Mouse (Mus musculus) left cerebral cortex, adult 2 months (tissue): Measurements from ENCODE around the gene Rad51c. TPM values are rescaled to one million over a fixed set of nuclear protein-coding genes. Genes with fewer than 3 reads are reported as not detected.

Source experiments
- DNase-seq, 2 experiments: peaks; one replicate each; pipeline ENCODE4 v3.0.0; 2021 to 2022; ENCODE audit warnings: low spot score in 2 of 2, mixed read lengths in 1 of 2; ENCODE audit errors: extremely low spot score in 1 of 2
- H3K27ac ChIP-seq: fragments of 200-600 bp; 2 replicates; pipeline ENCODE4 v1.8.1; 2022
- H3K4me3 ChIP-seq: fragments of 200-600 bp; 2 replicates; pipeline ENCODE4 v1.8.1; 2022
- CTCF ChIP-seq: fragments of 200-600 bp; IDR thresholded peaks from 2 replicates; pipeline ENCODE4 v1.8.1; 2022; ENCODE audit warnings: antibody characterized with exemption, mild to moderate bottlenecking, moderate library complexity
- intact Hi-C: fragments of 180-260 bp; cut with DNase I; formaldehyde crosslinking; loops from one replicate; pipeline ENCODE4 v1.15.1; 2025
- total RNA-seq, 2 experiments: library from RNA; stranded (reverse); gene quantifications; 2 replicates each; pipeline ENCODE4 v1.2.3; 2021

Gene Rad51c
- total RNA-seq, 2 experiments from 2014 or later = 3.1 to 4.4 TPM

DNA sequence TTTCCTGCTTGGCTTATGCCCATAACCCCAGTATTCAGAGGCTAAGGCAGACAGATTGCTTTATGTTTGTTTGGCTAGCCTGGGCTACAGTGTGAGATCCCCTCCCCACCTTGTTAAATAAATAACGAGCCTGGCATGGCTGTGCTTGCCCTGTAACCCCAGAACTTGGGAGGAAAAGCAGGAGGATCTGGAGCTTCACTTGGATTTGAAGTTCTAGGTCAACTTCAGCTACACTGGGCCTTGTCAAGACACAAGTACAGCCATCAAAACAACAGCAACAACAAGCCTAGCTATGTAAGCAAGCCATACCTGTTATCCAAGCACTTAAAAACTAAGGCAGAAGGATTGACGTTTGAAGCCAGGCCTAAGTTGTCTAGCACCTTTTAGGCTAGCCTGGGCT lies 25.6 kb upstream of the Rad51c start:
- Histone ChIP-seq H3K27ac (no peak overlapping the region), H3K4me3 (no peak overlapping the region)
- no peak for DNase-seq
- TF ChIP-seq CTCF = no peak
- intact Hi-C loops = no loop called here

DNA sequence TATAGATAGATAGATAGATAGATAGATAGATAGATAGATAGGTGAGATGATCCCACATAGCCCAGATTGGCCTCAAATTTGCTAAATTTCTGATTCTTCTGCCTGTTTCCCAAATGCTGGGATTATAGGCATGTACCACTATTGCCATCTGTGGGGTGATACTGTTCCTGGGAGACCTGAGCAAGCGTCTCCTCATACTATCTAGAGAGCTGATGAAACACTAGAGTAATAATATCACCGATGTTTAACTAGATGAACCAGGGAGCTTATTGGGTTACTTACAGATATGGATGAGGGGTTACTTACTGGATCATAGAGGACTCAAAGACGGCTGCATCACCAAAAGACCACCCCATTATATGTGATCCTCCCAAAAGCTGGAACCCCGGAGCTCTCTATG lies 24.6 kb upstream of the Rad51c start:
- no peak overlapping the region for H3K27ac ChIP-seq
- intact Hi-C loops = no loop called here
- no peak for DNase-seq
- no peak for TF ChIP-seq CTCF
- H3K4me3 ChIP-seq = no peak overlapping the region

DNA sequence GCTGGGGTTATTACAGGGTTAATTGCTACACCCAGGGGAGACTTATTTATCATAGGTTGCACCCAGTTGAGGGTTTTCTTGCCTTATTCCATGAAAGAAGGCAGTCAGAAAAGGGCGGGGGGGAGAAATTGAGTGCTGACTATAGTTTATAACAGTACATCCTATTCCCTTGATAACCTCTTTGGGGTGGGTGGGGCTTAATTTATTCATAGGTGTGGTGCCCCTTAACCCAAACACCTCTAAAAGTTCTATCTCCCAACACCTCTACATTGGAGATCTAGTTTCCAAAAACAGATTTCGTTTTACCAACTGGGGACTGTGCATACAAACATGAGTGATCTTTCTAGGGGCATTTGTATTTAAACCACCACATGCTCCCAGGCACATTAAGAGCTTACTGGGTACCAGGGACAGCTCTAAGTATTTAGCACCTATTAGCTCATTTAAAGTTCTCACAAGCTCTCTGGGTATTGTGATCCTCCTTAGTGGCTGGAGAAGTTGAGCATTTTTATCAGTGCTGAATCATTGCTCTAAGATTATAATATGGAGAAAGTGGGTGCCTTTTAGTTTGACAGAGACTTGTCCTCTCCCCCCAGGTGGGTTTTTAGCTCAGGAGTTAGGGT lies 23.4 kb upstream of the Rad51c start:
- DNase-seq = no peak
- TF ChIP-seq CTCF = no peak
- intact Hi-C loops = no loop called here
- no peak overlapping the region for H3K4me3 ChIP-seq
- no peak overlapping the region for H3K27ac ChIP-seq

DNA sequence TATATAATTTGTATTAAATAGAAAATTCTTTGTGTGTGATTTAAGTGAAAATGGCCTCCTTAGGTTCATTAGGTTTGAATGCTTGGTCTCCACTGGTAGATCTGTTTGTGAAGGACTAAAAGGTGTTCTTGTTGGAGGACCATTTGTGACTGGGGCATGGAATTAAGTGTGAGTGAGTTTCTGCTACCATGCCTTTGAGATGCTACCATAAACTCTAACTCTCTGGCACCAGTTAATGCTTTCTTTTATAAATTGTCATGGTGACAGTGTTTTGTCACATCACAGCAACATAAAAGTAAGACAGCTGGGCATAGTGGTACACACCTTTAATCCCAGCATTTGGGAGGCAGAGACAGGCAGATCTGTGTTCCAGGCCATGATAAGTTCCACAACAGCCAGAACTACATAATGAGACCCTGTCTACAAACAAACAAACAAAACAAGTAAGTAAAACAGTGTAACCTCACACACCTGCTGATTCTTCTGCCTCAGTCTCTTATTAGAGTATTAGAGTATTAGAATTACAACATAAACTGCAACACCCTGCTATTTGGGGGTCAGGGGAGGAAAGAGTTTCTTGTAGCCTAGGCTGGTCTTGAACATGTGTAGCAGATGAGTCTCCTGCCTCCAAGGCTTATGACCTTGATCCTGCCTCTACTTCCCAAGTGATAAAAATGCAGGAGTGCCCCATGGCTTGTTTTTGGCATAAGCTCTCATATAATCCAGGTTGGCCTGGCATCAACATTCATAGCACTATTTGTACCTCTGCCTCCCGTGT lies 22.7 kb upstream of the Rad51c start:
- intact Hi-C loops = loop anchor here (2.0 kb wide), 1 partner anchor 15 kb away; no protein-coding TSS in a partner anchor
- Histone ChIP-seq H3K27ac (no peak overlapping the region), H3K4me3 (no peak overlapping the region)
- no peak for DNase-seq
- no peak for TF ChIP-seq CTCF

DNA sequence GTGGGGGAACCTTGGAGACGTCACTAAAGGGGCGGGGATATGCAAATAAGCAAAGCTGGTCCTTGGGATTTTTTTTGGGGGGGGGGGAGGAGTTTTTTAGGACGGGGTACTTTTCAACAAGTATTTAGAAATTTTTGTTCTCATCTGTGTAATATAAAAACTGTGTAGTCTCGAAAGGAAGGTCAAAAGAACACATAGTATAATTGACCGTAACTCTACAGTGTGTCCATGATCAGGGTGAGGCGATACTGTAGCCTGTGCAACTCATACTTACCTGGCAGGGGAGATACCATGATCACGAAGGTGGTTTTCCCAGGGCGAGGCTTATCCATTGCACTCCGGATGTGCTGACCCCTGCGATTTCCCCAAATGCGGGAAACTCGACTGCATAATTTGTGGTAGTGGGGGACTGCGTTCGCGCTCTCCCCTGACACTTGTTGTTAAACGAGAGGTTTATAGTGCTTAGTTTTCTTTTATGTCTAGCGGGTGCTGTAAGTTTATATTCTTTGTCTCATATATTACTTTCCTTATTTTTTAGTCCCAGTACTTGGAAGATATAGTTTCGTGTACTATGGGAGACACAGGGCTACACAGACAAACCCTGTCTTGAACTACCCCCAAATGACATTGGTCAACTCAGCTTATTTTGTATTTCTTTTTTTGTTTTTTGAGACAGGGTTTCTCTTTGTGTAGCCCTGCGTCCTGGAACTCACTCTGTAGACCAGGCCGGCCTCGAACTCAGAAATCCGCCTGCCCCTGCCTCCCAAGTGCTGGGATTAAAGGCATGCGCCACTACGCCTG lies 21.9 kb upstream of the Rad51c start:
- intact Hi-C loops = loop anchor here (2.0 kb wide), 1 partner anchor 16 kb away; no protein-coding TSS in a partner anchor
- peak overlapping the region; percentile 30 for H3K4me3 ChIP-seq
- DNase-seq = peak; percentile 64 to 71
- peak overlapping the region; percentile 85 for H3K27ac ChIP-seq

DNA sequence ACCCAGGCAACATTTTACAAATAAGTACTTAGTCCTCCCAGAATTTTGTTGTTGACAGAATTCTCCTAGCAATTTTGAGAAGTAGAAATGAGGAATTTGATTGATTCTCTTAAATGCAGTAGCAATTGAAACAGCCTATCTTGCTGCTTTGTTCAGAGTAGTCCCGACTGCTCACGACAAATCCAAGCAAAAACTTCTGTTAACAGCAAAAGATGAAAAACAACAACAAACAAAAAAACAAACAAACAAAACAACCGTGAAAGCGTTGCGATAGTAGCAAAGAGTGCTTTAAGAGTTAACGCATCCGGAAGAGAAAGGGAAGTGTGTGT lies 21.3 kb upstream of the Rad51c start:
- H3K27ac ChIP-seq = peak overlapping the region; percentile 85
- TF ChIP-seq CTCF = no peak
- intact Hi-C loops = loop anchor here (2.0 kb wide), 1 partner anchor 17 kb away; no protein-coding TSS in a partner anchor
- peak overlapping the region; percentile 30 for H3K4me3 ChIP-seq
- DNase-seq = no peak

DNA sequence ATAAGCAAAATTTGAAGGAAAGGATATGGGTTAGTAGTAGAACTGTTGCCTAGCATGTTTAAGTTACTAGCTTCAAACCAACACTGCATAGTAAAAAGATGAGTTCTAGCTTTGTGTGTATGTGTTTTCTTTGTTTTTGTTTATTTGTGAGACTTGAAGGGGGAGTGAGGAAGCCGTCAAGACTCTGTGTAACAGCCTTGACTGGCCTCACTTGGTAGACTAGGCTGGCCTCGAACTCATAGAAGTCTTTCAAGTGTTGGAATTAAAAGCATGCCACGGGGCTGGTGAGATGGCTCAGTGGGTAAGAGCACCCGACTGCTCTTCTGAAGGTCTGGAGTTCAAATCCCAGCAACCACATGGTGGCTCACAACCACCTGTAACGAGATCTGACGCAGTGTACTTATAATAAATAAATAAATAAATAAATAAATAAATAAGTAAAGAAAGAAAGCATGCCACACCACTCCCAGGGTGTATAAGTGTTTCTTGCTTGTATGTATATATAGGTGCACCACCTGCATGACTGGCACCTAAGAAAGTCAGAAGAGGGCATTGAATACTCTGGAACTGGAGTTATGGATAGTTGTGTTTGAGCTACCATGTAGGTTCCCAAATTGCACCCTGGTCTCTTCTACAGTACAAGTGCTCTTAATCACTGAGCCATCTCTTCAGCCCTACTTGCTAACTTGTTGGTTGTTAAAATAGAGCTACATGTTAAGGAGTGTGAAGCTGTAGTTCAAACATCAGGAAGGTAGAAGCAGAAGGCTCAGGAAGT lies 19.0 kb upstream of the Rad51c start:
- DNase-seq = no peak
- TF ChIP-seq CTCF = no peak
- Histone ChIP-seq H3K4me3 (no peak overlapping the region), H3K27ac (peak overlapping the region; percentile 38; the same call in 1 of the 2 replicates)
- intact Hi-C loops = no loop called here

DNA sequence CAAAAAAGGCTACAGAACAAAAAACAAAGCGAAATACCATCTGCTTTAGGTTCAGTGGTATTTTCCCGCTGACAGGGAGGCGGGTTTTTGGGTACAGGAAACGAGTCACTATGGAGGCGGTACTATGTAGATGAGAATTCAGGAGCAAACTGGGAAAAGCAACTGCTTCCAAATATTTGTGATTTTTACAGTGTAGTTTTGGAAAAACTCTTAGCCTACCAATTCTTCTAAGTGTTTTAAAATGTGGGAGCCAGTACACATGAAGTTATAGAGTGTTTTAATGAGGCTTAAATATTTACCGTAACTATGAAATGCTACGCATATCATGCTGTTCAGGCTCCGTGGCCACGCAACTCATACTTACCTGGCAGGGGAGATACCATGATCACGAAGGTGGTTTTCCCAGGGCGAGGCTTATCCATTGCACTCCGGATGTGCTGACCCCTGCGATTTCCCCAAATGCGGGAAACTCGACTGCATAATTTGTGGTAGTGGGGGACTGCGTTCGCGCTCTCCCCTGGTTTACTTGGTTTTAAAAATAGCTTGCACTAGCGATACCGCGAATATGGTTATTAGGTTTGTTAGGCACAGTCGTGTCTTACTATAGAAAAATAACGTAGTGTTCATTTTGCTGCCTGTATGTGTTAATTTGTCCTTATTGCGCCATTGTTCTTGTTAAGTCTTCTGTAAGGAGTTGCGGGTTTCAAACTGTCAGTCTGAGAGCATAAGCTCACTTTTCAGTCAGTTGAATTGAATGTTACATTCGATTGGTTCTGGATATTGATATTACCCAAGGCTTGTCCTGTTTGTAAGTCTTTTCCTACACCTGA lies 18.0 kb upstream of the Rad51c start:
- Histone ChIP-seq H3K27ac (peak overlapping the region; percentile 99), H3K4me3 (peak overlapping the region; percentile 51)
- DNase-seq = peak; percentile 81 to 83
- TF ChIP-seq CTCF = no peak
- intact Hi-C loops = no loop called here

DNA sequence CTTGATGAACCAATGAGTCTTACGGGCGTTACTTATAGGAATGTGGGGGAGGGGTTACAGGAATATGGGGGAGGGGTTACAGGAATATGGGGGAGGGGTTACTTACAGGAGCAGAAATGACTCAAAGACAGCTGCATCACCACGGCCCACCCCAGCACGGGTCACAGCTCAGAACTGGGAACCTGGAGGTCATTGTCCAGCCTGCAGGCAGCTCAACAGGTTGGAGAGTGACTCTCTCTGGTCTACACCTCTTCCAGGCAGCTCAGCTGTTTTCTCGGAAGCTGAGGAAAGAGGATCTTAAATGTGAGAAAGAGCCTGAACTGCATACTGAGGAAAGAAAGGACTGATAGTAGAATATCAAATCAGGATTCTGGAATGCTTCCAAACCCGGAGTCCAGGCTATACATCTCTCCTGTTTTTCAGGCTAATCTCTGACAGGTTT lies 17.0 kb upstream of the Rad51c start:
- Histone ChIP-seq H3K27ac (peak overlapping the region; percentile 99), H3K4me3 (peak overlapping the region; percentile 51)
- TF ChIP-seq CTCF = no peak
- DNase-seq = no peak
- intact Hi-C loops = no loop called here

DNA sequence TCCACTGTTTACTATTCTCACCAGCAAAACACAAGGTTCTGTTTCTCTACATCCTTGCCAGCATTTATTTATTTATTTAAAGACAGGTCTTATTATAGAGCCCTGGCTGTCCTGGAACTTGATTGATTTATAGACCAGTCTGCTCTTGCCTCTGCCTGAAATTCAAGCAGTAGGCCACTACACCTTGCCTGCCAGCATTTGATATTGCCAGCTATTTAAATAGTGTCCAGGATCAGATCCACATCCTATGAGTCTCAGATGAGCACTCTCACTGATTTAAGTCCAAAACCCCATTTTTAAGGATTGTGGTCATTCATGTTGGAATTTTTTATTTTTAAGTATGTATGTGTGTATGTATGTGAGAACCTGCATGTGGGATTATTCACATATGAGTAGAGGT lies 16.1 kb upstream of the Rad51c start:
- H3K27ac ChIP-seq = no peak overlapping the region
- DNase-seq = no peak
- no peak overlapping the region for H3K4me3 ChIP-seq
- intact Hi-C loops = no loop called here
- TF ChIP-seq CTCF = no peak

DNA sequence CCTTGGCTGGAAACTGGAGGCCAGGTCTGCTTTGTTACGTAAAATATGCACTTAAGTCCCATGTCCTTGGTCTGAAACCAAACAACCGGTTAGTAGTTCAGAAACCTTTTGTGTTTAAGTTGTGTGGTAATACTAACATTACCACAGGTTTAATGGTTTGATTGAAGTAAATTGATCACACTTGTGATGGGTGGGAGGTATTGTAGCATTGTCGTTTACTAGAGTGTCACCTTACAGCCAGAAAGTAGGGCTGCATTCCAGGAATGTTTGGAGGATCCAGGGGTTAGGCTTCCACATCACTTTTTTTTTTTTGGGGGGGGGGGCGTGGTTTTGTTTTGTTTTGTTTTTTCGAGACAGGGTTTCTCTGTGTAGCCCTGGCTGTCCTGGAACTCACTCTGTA lies 11.4 kb upstream of the Rad51c start:
- DNase-seq = no peak
- TF ChIP-seq CTCF = no peak
- intact Hi-C loops = no loop called here

More for the DNA sequence above, 11.4 kb upstream of the Rad51c start:
- Histone ChIP-seq H3K4me3 (no peak overlapping the region), H3K27ac (no peak overlapping the region)
